Mouse (Mus musculus): ENCODE results near the gene Dync1h1.
A peak's percentile ranks its signal among the peaks of the same experiment; 100 is the strongest.
"Not testable (repeated sequence)": the region's sequence is repeated elsewhere in the genome, so short reads cannot be mapped to it uniquely, and the experiment has no call there.

Gene Dync1h1

GRCm38 (mm10) chr12:110696975-110697400 is 95.7 kb downstream of the Dync1h1 start:
- DNase-seq, result no peak

GRCm38 (mm10) chr12:110697457-110697856 is 96.2 kb downstream of the Dync1h1 start:
- no peak for DNase-seq

- DNase-seq, result no peak
These were observed 96.8 kb downstream of the Dync1h1 start for GRCm38 (mm10) chr12:110698080-110698479.

GRCm38 (mm10) chr12:110698523-110699170 is 97.4 kb downstream of the Dync1h1 start:
- peak; percentile 29 for DNase-seq

- DNase-seq, result no peak
These were observed 97.9 kb downstream of the Dync1h1 start for GRCm38 (mm10) chr12:110699171-110699547.

- DNase-seq, result no peak
These were observed 99.5 kb downstream of the Dync1h1 start for GRCm38 (mm10) chr12:110700730-110701129.

GRCm38 (mm10) chr12:110701363-110701762 is 100.1 kb downstream of the Dync1h1 start:
- DNase-seq, result not testable (repeated sequence)

- DNase-seq, result no peak
These were observed 101.3 kb downstream of the Dync1h1 start, which contains the start of gene Hsp90aa1 for GRCm38 (mm10) chr12:110702556-110702955. Gene Hsp90aa1 (minus strand): TSS chr12:110702728.

GRCm38 (mm10) chr12:110703008-110703471 is 101.8 kb downstream of the Dync1h1 start:
- DNase-seq, result peak; percentile 92

- no peak for DNase-seq
These were observed 102.4 kb downstream of the Dync1h1 start for GRCm38 (mm10) chr12:110703682-110704081.

GRCm38 (mm10) chr12:110705419-110705818 is 104.2 kb downstream of the Dync1h1 start:
- DNase-seq, result not testable (repeated sequence)

GRCm38 (mm10) chr12:110706337-110707231 is 105.3 kb downstream of the Dync1h1 start:
- DNase-seq, result peak; percentile 66

GRCm38 (mm10) chr12:110707451-110707850 is 106.2 kb downstream of the Dync1h1 start:
- DNase-seq, result no peak

GRCm38 (mm10) chr12:110711270-110711669 is 110.0 kb downstream of the Dync1h1 start:
- DNase-seq, result no peak

- peak; percentile 61 for DNase-seq
These were observed 112.5 kb downstream of the Dync1h1 start for GRCm38 (mm10) chr12:110713784-110714183.

GRCm38 (mm10) chr12:110714215-110714614 is 113.0 kb downstream of the Dync1h1 start:
- DNase-seq, result no peak

GRCm38 (mm10) chr12:110716004-110716403 is 114.8 kb downstream of the Dync1h1 start:
- DNase-seq, result no peak

Data from thymus, postnatal 4 days (tissue).